Mouse (Mus musculus) stomach, embryonic 14.5 days (tissue): Measurements from ENCODE around the gene Kmt5a. TPM values are rescaled to one million over a fixed set of nuclear protein-coding genes. Genes with fewer than 3 reads are reported as not detected.

ENCODE experiments used
- ATAC-seq: fragments of 200-750 bp; cut with Nextera tagmentation; 2 replicates; pipeline ENCODE4 v1.8.0; 2017; ENCODE audit warnings: low read depth, moderate TSS enrichment; ENCODE audit not compliant: insufficient number of reproducible peaks, insufficient read depth, low FRiP score
- H3K27ac ChIP-seq: fragments of 300-500 bp; sonication (generic); 2 replicates; pipeline ENCODE4 v1.5.1; 2014; ENCODE audit warnings: mild to moderate bottlenecking, low read length, moderate library complexity, mixed read lengths
- H3K27me3 ChIP-seq: fragments of 300-500 bp; sonication (generic); 2 replicates; pipeline ENCODE4 v1.6.1; 2014; ENCODE audit warnings: low read length, control low read depth, mixed read lengths; ENCODE audit not compliant: control insufficient read depth, insufficient read depth
- H3K36me3 ChIP-seq: fragments of 300-500 bp; sonication (generic); 2 replicates; pipeline ENCODE4 v1.6.1; 2014; ENCODE audit warnings: mild to moderate bottlenecking, control low read depth, low read length, moderate library complexity, mixed read lengths; ENCODE audit not compliant: control insufficient read depth, insufficient read depth
- H3K4me1 ChIP-seq: fragments of 300-500 bp; sonication (generic); 2 replicates; pipeline ENCODE4 v1.6.1; 2014; ENCODE audit warnings: low read length, control low read depth, mixed read lengths; ENCODE audit not compliant: control insufficient read depth, insufficient read depth
- H3K4me2 ChIP-seq: fragments of 300-500 bp; sonication (generic); replicated peaks from 2 replicates; pipeline ENCODE4 v1.6.1; 2014; ENCODE audit warnings: low read depth, low read length, control low read depth
- H3K4me3 ChIP-seq: fragments of 300-500 bp; sonication (generic); 2 replicates; pipeline ENCODE4 v1.5.1; 2014; ENCODE audit warnings: low read depth, low read length, control low read depth
- H3K9ac ChIP-seq: fragments of 300-500 bp; sonication (generic); replicated peaks from 2 replicates; pipeline ENCODE4 v1.6.1; 2014; ENCODE audit warnings: low read depth, mild to moderate bottlenecking, control low read depth, low read length, moderate library complexity, mixed read lengths
- H3K9me3 ChIP-seq: fragments of 300-500 bp; sonication (generic); 2 replicates; pipeline ENCODE4 v1.6.1; 2016; ENCODE audit warnings: low read depth, low read length, control low read depth; ENCODE audit not compliant: control insufficient read depth
- WGBS: fragments of 180-500 bp; shearing (Covaris S2); extraction: QIAGEN DNeasy Blood & Tissue Kit; methylation state at CpG from one replicate; pipeline ENCODE4 v1.1.7; 2014; 5-methylcytosine and 5-hydroxymethylcytosine counted together
- polyA plus RNA-seq: library from polyadenylated mRNA; unstranded; fragments of >200 nt; fragmentation: Nextera tagmentation; extraction: Ambion mirVana; gene quantifications from 2 replicates; pipeline ENCODE4 v1.2.1, GENCODE M21; 2014

Kmt5a gene
- polyA plus RNA-seq, 1 experiment from 2014 or later: 59.8 TPM

- Histone ChIP-seq H3K4me3 (no peak overlapping the region), H3K4me1 (no peaks in the 10 kb centered on the region), H3K4me2 (no peak overlapping the region), H3K27ac (no peak overlapping the region), H3K36me3 (peaks cover 32% of the 10 kb centered on the region), H3K27me3 (no peaks in the 10 kb centered on the region), H3K9ac (no peak overlapping the region), H3K9me3 (no peaks in the 10 kb centered on the region)
- no peak for ATAC-seq
Measured at GRCm38 (mm10) chr5:124464905-124465304, 25.2 kb downstream of the Kmt5a start.

- Histone ChIP-seq H3K36me3 (peaks cover 10% of the 10 kb centered on the region), H3K9me3 (no peaks in the 10 kb centered on the region), H3K4me2 (no peak overlapping the region), H3K9ac (no peak overlapping the region), H3K27ac (no peak overlapping the region), H3K4me3 (no peak overlapping the region), H3K27me3 (no peaks in the 10 kb centered on the region), H3K4me1 (no peaks in the 10 kb centered on the region)
- 95% methylated on average over 1 of the region's 1 CpGs for WGBS
- ATAC-seq: no peak
Measured at GRCm38 (mm10) chr5:124467766-124468165, 28.0 kb downstream of the Kmt5a start.

GRCm38 (mm10) chr5:124468365-124468764 lies 28.6 kb downstream of the Kmt5a start:
- no peak overlapping the region for H3K4me3 ChIP-seq
- whole genome bisulfite sequencing: 92% methylated on average over 7 of the region's 7 CpGs
- no peak overlapping the region for H3K9ac ChIP-seq
- H3K4me2 ChIP-seq: no peak overlapping the region
- H3K4me1 ChIP-seq: no peaks in the 10 kb centered on the region
- no peak for ATAC-seq
- H3K9me3 ChIP-seq: no peaks in the 10 kb centered on the region
- H3K27ac ChIP-seq: no peak overlapping the region
- H3K36me3 ChIP-seq: peaks cover 4% of the 10 kb centered on the region
- H3K27me3 ChIP-seq: no peaks in the 10 kb centered on the region

GRCm38 (mm10) chr5:124469486-124469885 lies 29.8 kb downstream of the Kmt5a start:
- WGBS: 93% methylated on average over 6 of the region's 6 CpGs
- no peaks in the 10 kb centered on the region for H3K27me3 ChIP-seq
- no peaks in the 10 kb centered on the region for H3K9me3 ChIP-seq

GRCm38 (mm10) chr5:124470591-124471171 lies 31.0 kb downstream of the Kmt5a start:
- Histone ChIP-seq H3K9me3 (no peaks in the 10 kb centered on the region), H3K9ac (no peak overlapping the region), H3K4me3 (no peak overlapping the region), H3K36me3 (no peaks in the 10 kb centered on the region; the same call in 1 of the 2 replicates), H3K27me3 (no peaks in the 10 kb centered on the region), H3K27ac (no peak overlapping the region), H3K4me1 (no peaks in the 10 kb centered on the region), H3K4me2 (no peak overlapping the region)
- 77% methylated on average over 6 of the region's 6 CpGs for WGBS
- ATAC-seq: no peak

More at GRCm38 (mm10) chr5:124469486-124469885, 29.8 kb downstream of the Kmt5a start:
- Histone ChIP-seq H3K27ac (no peak overlapping the region), H3K9ac (no peak overlapping the region), H3K4me2 (no peak overlapping the region), H3K36me3 (no peaks in the 10 kb centered on the region; the same call in 1 of the 2 replicates), H3K4me1 (no peaks in the 10 kb centered on the region), H3K4me3 (no peak overlapping the region)
- ATAC-seq: no peak

GRCm38 (mm10) chr5:124478873-124479204 lies 39.1 kb downstream of the Kmt5a start:
- no peak overlapping the region for H3K4me3 ChIP-seq
- no peak overlapping the region for H3K4me2 ChIP-seq
- peaks cover 12% of the 10 kb centered on the region for H3K4me1 ChIP-seq
- H3K36me3 ChIP-seq: no peaks in the 10 kb centered on the region
- no peaks in the 10 kb centered on the region for H3K27me3 ChIP-seq
- H3K9ac ChIP-seq: no peak overlapping the region
- WGBS: 73% methylated on average over 1 of the region's 1 CpGs
- no peaks in the 10 kb centered on the region for H3K9me3 ChIP-seq
- H3K27ac ChIP-seq: peak overlapping the region; percentile 76
- no peak for ATAC-seq

- H3K9me3 ChIP-seq: no peaks in the 10 kb centered on the region
- no peaks in the 10 kb centered on the region for H3K27me3 ChIP-seq
- WGBS: 63% methylated on average over 4 of the region's 4 CpGs
- no peak overlapping the region for H3K27ac ChIP-seq
- H3K9ac ChIP-seq: no peak overlapping the region
- no peaks in the 10 kb centered on the region; the same call in 1 of the 2 replicates for H3K36me3 ChIP-seq
- no peak overlapping the region for H3K4me3 ChIP-seq
- ATAC-seq: no peak
- H3K4me1 ChIP-seq: peaks cover 15% of the 10 kb centered on the region
- no peak overlapping the region for H3K4me2 ChIP-seq
Measured at GRCm38 (mm10) chr5:124480119-124480518, 40.4 kb downstream of the Kmt5a start.

- Histone ChIP-seq H3K9ac (no peak overlapping the region), H3K4me3 (no peak overlapping the region), H3K27ac (no peak overlapping the region), H3K27me3 (no peaks in the 10 kb centered on the region), H3K4me1 (peaks cover 10% of the 10 kb centered on the region), H3K4me2 (no peak overlapping the region), H3K9me3 (no peaks in the 10 kb centered on the region), H3K36me3 (no peaks in the 10 kb centered on the region; the same call in 1 of the 2 replicates)
- WGBS: 89% methylated on average over 4 of the region's 4 CpGs
- ATAC-seq: no peak
Measured at GRCm38 (mm10) chr5:124481714-124482113, 42.0 kb downstream of the Kmt5a start.

- whole genome bisulfite sequencing: 2% methylated on average over 13 of the region's 13 CpGs
- Histone ChIP-seq H3K9ac (peak overlapping the region; percentile 81), H3K4me3 (peak overlapping the region; percentile 68), H3K4me1 (peaks cover 8% of the 10 kb centered on the region), H3K4me2 (peak overlapping the region; percentile 64), H3K9me3 (no peaks in the 10 kb centered on the region), H3K27ac (peak overlapping the region; percentile 100), H3K27me3 (no peaks in the 10 kb centered on the region), H3K36me3 (no peaks in the 10 kb centered on the region; the same call in 1 of the 2 replicates)
- no peak for ATAC-seq
Measured at GRCm38 (mm10) chr5:124482436-124482965, 42.8 kb downstream of the Kmt5a start.
